In the genomic region with DNA sequence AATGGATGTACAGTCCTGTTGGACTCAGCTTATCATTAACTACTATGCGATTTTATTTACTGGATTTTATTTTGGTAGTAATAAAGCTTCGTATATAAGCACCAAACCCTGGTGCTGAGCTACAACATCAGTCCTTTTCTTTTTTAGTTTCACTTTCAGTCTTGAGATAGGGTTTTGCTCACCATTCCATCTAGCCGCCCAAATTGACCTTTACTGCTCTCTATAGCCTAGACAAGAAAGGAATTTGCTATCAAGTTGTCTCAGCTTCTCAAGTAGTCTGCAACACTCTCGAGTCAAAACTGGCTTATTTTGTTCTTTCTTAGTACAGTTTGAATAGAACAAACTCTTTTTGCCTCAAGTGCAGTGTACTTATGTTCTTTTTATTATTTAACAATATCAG, we compare ENCODE assay signal across 18 mouse cellular contexts.
DNase-seq lines count a peak whose midpoint lies in the region; ATAC-seq and TF ChIP-seq lines count a peak whose summit lies in the region.
"Had no signal": no experiment of that assay in that cellular context is flagged by ENCODE, and none has a peak within 500 bp of the region (broad histone marks: within the 10 kb centered on the region; RNA-seq: fewer than 3 reads in every experiment).

No protein-coding gene starts in this region.

- H3K4me2 ChIP-seq in intestine, embryonic 14.5 days (ENCODE audit: low read length): peak overlapping the region; percentile 34
- H3K4me2 ChIP-seq in intestine, embryonic 15.5 days (replicated peaks): no peak overlapping the region; the same call in 1 of the 2 replicates
- H3K4me2 ChIP-seq in CH12.LX (ENCODE audit: insufficient read depth, low read depth, poor library complexity, severe bottlenecking): peak overlapping the region; percentile 56; the same call in 1 of the 2 replicates
- peak overlapping the region; percentile 13; the same call in 1 of the 2 replicates for H3K4me2 ChIP-seq in stomach, embryonic 15.5 days
- H3K4me2 ChIP-seq: liver, embryonic 15.5 days had no signal

- dilution Hi-C loops in CH12.LX (cut with MboI; ENCODE audit: extremely low pct_ligation_motif_present, extremely low pct_unique_long_range_greater_than_20kb, low sequenced_read_pairs): no loop called here

- H3K36me3 ChIP-seq in intestine, embryonic 14.5 days (ENCODE audit: control insufficient read depth, insufficient read depth, low read length): no peaks in the 10 kb centered on the region
- no peaks in the 10 kb centered on the region for H3K36me3 ChIP-seq in intestine, embryonic 15.5 days
- no peaks in the 10 kb centered on the region for H3K36me3 ChIP-seq in CH12.LX (replicated peaks in 1 of 2; ENCODE audit: control insufficient read depth in 1 of 2, insufficient read depth in 1 of 2, low read length in 1 of 2)
- H3K36me3 ChIP-seq in stomach, embryonic 15.5 days: no peaks in the 10 kb centered on the region
- H3K36me3 ChIP-seq: liver, embryonic 15.5 days had no signal

- H3K27ac ChIP-seq in intestine, embryonic 14.5 days (ENCODE audit: low read depth): no peak overlapping the region
- H3K27ac ChIP-seq in intestine, embryonic 15.5 days: no peak overlapping the region
- no peak overlapping the region for H3K27ac ChIP-seq in CH12.LX (ENCODE audit: insufficient read depth, low read depth)
- no peak overlapping the region for H3K27ac ChIP-seq in stomach, embryonic 15.5 days
- H3K27ac ChIP-seq: hindbrain, postnatal 0 days; layer of hippocampus, adult 2 months; left cerebral cortex, adult 2 months; liver, embryonic 15.5 days had no signal

- no peak for DNase-seq in intestine, embryonic 14.5 days (ENCODE audit: low spot score)
- DNase-seq in CH12.LX (ENCODE audit: extremely low read depth) (peak; percentile 41), ZHBTc4 (ENCODE audit: low read depth, low spot score) (peak; percentile 2)
- DNase-seq in kidney, adult 9 months: no peak
- no peak for DNase-seq in cerebellum, adult 18-20 months
- DNase-seq: adrenal gland, postnatal 10 days; cerebellum, adult 9-10 months; embryo, embryonic 11 days; lung, postnatal 4 days; midbrain, embryonic 14.5 days; thymus, adult 18-20 months had no signal

- 64% methylated on average over 4 of the region's 4 CpGs for WGBS in intestine, embryonic 14.5 days
- 47% methylated on average over 4 of the region's 4 CpGs for WGBS in intestine, embryonic 15.5 days
- WGBS in stomach, embryonic 15.5 days: 51% methylated on average over 4 of the region's 4 CpGs

- no peaks in the 10 kb centered on the region for H3K4me1 ChIP-seq in intestine, embryonic 14.5 days (replicated peaks; ENCODE audit: control insufficient read depth, insufficient read depth, low read length)
- H3K4me1 ChIP-seq in intestine, embryonic 15.5 days (replicated peaks): no peaks in the 10 kb centered on the region
- H3K4me1 ChIP-seq in CH12.LX (ENCODE audit: control insufficient read depth in 1 of 2, insufficient read depth in 2 of 2): no peaks in the 10 kb centered on the region
- no peaks in the 10 kb centered on the region for H3K4me1 ChIP-seq in stomach, embryonic 15.5 days
- H3K4me1 ChIP-seq: liver, embryonic 15.5 days had no signal

- H3K9ac ChIP-seq in intestine, embryonic 14.5 days (ENCODE audit: low read length): no peak overlapping the region
- no peak overlapping the region for H3K9ac ChIP-seq in intestine, embryonic 15.5 days
- H3K9ac ChIP-seq in CH12.LX (ENCODE audit: insufficient read depth, low read depth): peak overlapping the region; percentile 53; the same call in 1 of the 2 replicates
- no peak overlapping the region for H3K9ac ChIP-seq in stomach, embryonic 15.5 days
- H3K9ac ChIP-seq: liver, embryonic 15.5 days had no signal

- no peaks in the 10 kb centered on the region for H3K9me3 ChIP-seq in intestine, embryonic 14.5 days (ENCODE audit: control insufficient read depth, low read length)
- no peaks in the 10 kb centered on the region for H3K9me3 ChIP-seq in intestine, embryonic 15.5 days
- H3K9me3 ChIP-seq in CH12.LX (replicated peaks; ENCODE audit: low read length): no peaks in the 10 kb centered on the region
- H3K9me3 ChIP-seq in stomach, embryonic 15.5 days: no peaks in the 10 kb centered on the region
- H3K9me3 ChIP-seq: liver, embryonic 15.5 days had no signal

- TF ChIP-seq POLR2A in CH12.LX (IDR thresholded peaks at IDR 0.05; ENCODE audit: low read depth, low read length): no peak

- in situ Hi-C loops in CH12.LX (cut with MboI; ENCODE audit: low pct_ligation_motif_present, low pct_unique_long_range_greater_than_20kb, low sequenced_read_pairs): no loop called here

- ATAC-seq in intestine, embryonic 14.5 days (replicated peaks; ENCODE audit: low FRiP score, low TSS enrichment, low read depth): no peak
- no peak for ATAC-seq in intestine, embryonic 15.5 days
- no peak for ATAC-seq in stomach, embryonic 15.5 days (ENCODE audit: insufficient read depth, low FRiP score, low read depth)
- ATAC-seq: forebrain, embryonic 16.5 days; hindbrain, postnatal 0 days had no signal

- no peak overlapping the region for H3K4me3 ChIP-seq in intestine, embryonic 14.5 days (ENCODE audit: low read depth, low read length)
- no peak overlapping the region for H3K4me3 ChIP-seq in intestine, embryonic 15.5 days (replicated peaks)
- H3K4me3 ChIP-seq in CH12.LX (replicated peaks in 1 of 3; ENCODE audit: low read depth in 2 of 3, low read length in 2 of 3, poor library complexity in 1 of 3): peak overlapping the region; percentile 29 to 65 (median 31)
- no peak overlapping the region for H3K4me3 ChIP-seq in stomach, embryonic 15.5 days (replicated peaks)
- H3K4me3 ChIP-seq: layer of hippocampus, adult 2 months; left cerebral cortex, adult 2 months; liver, embryonic 15.5 days had no signal

- TF ChIP-seq RAD21 in CH12.LX (IDR thresholded peaks at IDR 0.05; ENCODE audit: low read depth, low read length): no peak

- no peak for TF ChIP-seq CTCF in CH12.LX (conservative IDR thresholded peaks at IDR 0.05 in 1 of 2, IDR thresholded peaks at IDR 0.05 in 1 of 2; ENCODE audit: low read depth in 2 of 2, low read length in 2 of 2)

- no peaks in the 10 kb centered on the region for H3K27me3 ChIP-seq in intestine, embryonic 14.5 days (replicated peaks; ENCODE audit: control insufficient read depth, insufficient read depth, low read length)
- no peaks in the 10 kb centered on the region for H3K27me3 ChIP-seq in intestine, embryonic 15.5 days (replicated peaks)
- H3K27me3 ChIP-seq in CH12.LX (replicated peaks): no peaks in the 10 kb centered on the region
- no peaks in the 10 kb centered on the region for H3K27me3 ChIP-seq in stomach, embryonic 15.5 days (replicated peaks)
- H3K27me3 ChIP-seq: liver, embryonic 15.5 days had no signal

- TF ChIP-seq EP300 in CH12.LX (IDR thresholded peaks at IDR 0.05; ENCODE audit: low read length): no peak

- H3K79me2 ChIP-seq in CH12.LX (replicated peaks; ENCODE audit: control insufficient read depth, extremely low read depth, insufficient read depth, poor library complexity, severe bottlenecking): no peaks in the 10 kb centered on the region

TF ChIP-seq in CH12.LX, 34 proteins besides CTCF, POLR2A, EP300 and RAD21:
- 0 out of 2 replicates have a peak, but pooled peaks have one; percentile 26 for TF ChIP-seq TBP (conservative IDR thresholded peaks at IDR 0.05; ENCODE audit: low read depth, low read length)
- TF ChIP-seq MAZ (IDR thresholded peaks at IDR 0.05; ENCODE audit: low read depth, low read length): no peak

Comparison
In these comparisons a context has a peak if more than half of its experiments do, and no peak if none do; other contexts are left out.
1. DNase-seq: peak in CH12.LX (single experiment) and ZHBTc4 (single experiment); none in intestine, embryonic 14.5 days (single experiment), kidney, adult 9 months (single experiment) and cerebellum, adult 18-20 months (0 of 2).
2. H3K4me3 ChIP-seq: peak in CH12.LX (3 of 3); none in intestine, embryonic 14.5 days (single experiment), intestine, embryonic 15.5 days (single experiment) and stomach, embryonic 15.5 days (single experiment).